Mouse (Mus musculus) liver, postnatal 0 days (tissue): ENCODE measurements around the gene Adarb2. TPM values are rescaled to one million over a fixed set of nuclear protein-coding genes. Genes with fewer than 3 reads are reported as not detected.

Experiments used
- ATAC-seq: fragments of 200-750 bp; cut with Nextera tagmentation; 2 replicates; pipeline ENCODE4 v1.8.0; 2017; ENCODE audit warnings: mild to moderate bottlenecking, moderate library complexity
- DNase-seq: peaks from one replicate; pipeline ENCODE4 v3.0.0-alpha.2; 2016
- H3K27ac ChIP-seq: fragments of 300-500 bp; sonication (generic); 2 replicates; pipeline ENCODE4 v1.5.1; 2014; ENCODE audit warnings: antibody characterized with exemption, moderate library complexity, mild to moderate bottlenecking, low read depth
- H3K27me3 ChIP-seq: fragments of 300-500 bp; sonication (generic); 2 replicates; pipeline ENCODE4 v1.6.1; 2014; ENCODE audit warnings: low read length, control low read depth, mixed read lengths; ENCODE audit not compliant: insufficient read depth
- H3K36me3 ChIP-seq: fragments of 300-500 bp; sonication (generic); replicated peaks from 2 replicates; pipeline ENCODE4 v1.6.1; 2014; ENCODE audit warnings: mild to moderate bottlenecking, control low read depth, low read length, moderate library complexity, mixed read lengths; ENCODE audit not compliant: insufficient read depth
- H3K4me1 ChIP-seq: fragments of 300-500 bp; sonication (generic); 2 replicates; pipeline ENCODE4 v1.6.1; 2014; ENCODE audit warnings: antibody characterized with exemption, mild to moderate bottlenecking, control low read depth; ENCODE audit not compliant: insufficient read depth
- H3K4me2 ChIP-seq: fragments of 300-500 bp; sonication (generic); 2 replicates; pipeline ENCODE4 v1.6.1; 2014; ENCODE audit warnings: low read depth, mild to moderate bottlenecking, low read length, moderate library complexity, mixed read lengths
- H3K4me3 ChIP-seq: fragments of 300-500 bp; sonication (generic); 2 replicates; pipeline ENCODE4 v1.5.1; 2014; ENCODE audit warnings: low read depth, low read length
- H3K9ac ChIP-seq: fragments of 300-500 bp; sonication (generic); replicated peaks from 2 replicates; pipeline ENCODE4 v1.6.1; 2014; ENCODE audit warnings: mild to moderate bottlenecking, moderate library complexity
- H3K9me3 ChIP-seq: fragments of 300-500 bp; sonication (generic); 2 replicates; pipeline ENCODE4 v1.6.1; 2016; ENCODE audit warnings: mild to moderate bottlenecking, control low read depth, low read length, mixed read lengths
- CTCF ChIP-seq: sonication (generic); IDR thresholded peaks from 2 replicates; pipeline ENCODE4 v1.5.1; 2016; ENCODE audit warnings: antibody characterized with exemption, low read depth
- EP300 ChIP-seq: IDR thresholded peaks from 2 replicates; pipeline ENCODE4 v1.6.1; 2016; ENCODE audit warnings: antibody characterized with exemption, low read depth, mild to moderate bottlenecking
- WGBS: fragments of 180-500 bp; shearing (Covaris S2); extraction: QIAGEN DNeasy Blood & Tissue Kit; methylation state at CpG from one replicate; pipeline ENCODE4 v1.1.7; 2014; ENCODE audit not compliant: insufficient replicate concordance; 5-methylcytosine and 5-hydroxymethylcytosine counted together
- polyA plus RNA-seq: library from polyadenylated mRNA; unstranded; fragments of >200 nt; fragmentation: Nextera tagmentation; extraction: Ambion mirVana; gene quantifications from 2 replicates; pipeline ENCODE4 v1.2.1, GENCODE M21; 2015

Gene Adarb2
- polyA plus RNA-seq, 1 experiment from 2014 or later, result 0.02 TPM

DNA sequence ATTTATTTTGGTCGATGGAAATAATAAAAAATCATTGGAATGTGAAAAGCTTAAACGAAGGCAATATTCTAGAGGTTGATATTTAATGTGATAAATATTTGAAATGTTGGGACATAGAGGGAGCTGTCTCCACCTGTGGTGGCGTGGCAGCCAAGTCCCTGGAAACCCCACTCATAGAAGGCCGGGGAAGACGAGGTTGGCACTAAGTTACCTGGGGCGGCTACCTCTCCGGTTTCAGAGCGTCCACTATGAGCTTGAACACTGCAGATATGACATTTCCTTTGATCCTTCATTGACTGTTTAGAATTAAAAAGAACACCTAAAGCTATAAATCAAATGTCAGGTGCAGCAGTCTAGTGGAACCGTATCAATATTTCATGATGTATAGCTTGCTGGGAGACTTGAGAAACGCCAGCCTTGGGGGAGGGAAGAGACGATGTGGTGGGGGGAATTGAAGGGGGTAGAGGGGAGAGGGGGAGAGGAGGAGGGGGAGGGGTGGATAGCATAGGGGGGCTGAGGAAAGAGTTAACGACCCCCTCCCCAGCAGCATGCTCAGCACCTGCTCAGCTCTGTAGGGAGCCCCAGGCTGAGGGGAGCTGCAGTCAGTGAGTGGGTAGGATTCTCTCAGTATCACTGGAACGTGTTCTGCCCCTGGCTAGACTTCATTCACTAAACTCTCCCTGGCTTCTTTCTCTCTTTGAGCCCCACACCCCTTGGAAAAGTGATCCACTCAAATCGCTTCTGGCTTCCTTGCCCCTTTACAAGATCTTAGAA is 410.1 kb downstream of the Adarb2 start:
- DNase-seq (no peak), ATAC-seq (no peak)
- no peak overlapping the region for H3K4me2 ChIP-seq
- TF ChIP-seq EP300 (no peak), CTCF (no peak)
- H3K27ac ChIP-seq, result no peak overlapping the region
- no peak overlapping the region for H3K9ac ChIP-seq
- no peaks in the 10 kb centered on the region for H3K9me3 ChIP-seq
- 71% methylated on average over 14 of the region's 14 CpGs for WGBS
- no peak overlapping the region for H3K4me3 ChIP-seq
- no peaks in the 10 kb centered on the region for H3K27me3 ChIP-seq
- no peaks in the 10 kb centered on the region for H3K4me1 ChIP-seq
- no peaks in the 10 kb centered on the region for H3K36me3 ChIP-seq

DNA sequence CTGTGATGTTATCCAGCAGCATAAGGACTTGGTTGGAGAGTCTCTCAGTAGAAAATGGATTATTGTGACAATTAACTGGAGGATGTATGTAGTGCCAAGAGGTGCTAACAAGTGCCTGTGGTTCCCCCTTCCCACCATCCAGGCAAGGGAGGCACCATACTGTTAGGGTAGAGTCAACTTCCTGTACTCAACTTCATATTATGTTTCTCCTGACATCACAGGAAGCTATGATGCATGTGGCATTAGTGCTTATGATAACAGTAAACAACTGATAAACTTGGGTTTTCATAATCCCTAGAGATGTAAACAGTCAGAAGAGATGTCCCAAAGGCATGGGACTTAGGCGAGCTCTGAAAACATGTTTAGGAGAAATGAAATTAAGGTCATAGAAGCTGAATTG is 414.0 kb downstream of the Adarb2 start:
- H3K4me1 ChIP-seq, result no peaks in the 10 kb centered on the region
- no peak overlapping the region for H3K9ac ChIP-seq
- H3K4me2 ChIP-seq, result no peak overlapping the region
- no peak for ATAC-seq
- no peak overlapping the region for H3K4me3 ChIP-seq
- TF ChIP-seq CTCF (no peak), EP300 (no peak)
- no peak for DNase-seq
- WGBS, result 65% methylated on average over 1 of the region's 1 CpGs
- H3K9me3 ChIP-seq, result no peaks in the 10 kb centered on the region
- H3K27ac ChIP-seq, result no peak overlapping the region
- H3K36me3 ChIP-seq, result no peaks in the 10 kb centered on the region
- H3K27me3 ChIP-seq, result no peaks in the 10 kb centered on the region

DNA sequence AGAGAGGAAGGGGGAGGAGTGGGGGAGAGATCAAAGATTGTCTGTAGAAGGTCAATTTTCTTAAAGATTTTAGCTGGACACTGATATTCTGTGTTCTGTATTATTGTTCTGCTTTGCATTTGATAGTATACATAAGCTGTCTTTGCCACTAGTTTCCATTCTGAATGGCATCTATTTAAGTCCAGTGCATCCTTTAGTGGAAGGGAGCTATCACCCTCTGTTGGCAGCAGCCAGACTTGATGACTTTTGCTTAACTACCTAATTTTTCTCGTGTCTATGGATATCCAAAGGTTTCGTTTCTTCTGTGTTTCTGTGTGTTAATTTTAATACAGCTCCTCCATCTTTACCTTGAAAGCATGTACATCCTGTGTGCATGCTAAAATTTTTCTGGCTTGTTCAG is 419.6 kb downstream of the Adarb2 start:
- Histone ChIP-seq H3K36me3 (no peaks in the 10 kb centered on the region), H3K9me3 (no peaks in the 10 kb centered on the region), H3K4me3 (no peak overlapping the region), H3K27me3 (no peaks in the 10 kb centered on the region), H3K9ac (no peak overlapping the region), H3K27ac (no peak overlapping the region), H3K4me2 (no peak overlapping the region), H3K4me1 (no peaks in the 10 kb centered on the region)
- TF ChIP-seq EP300 (no peak), CTCF (no peak)
- ATAC-seq (no peak), DNase-seq (no peak)
- 63% methylated on average over 2 of the region's 2 CpGs for WGBS

DNA sequence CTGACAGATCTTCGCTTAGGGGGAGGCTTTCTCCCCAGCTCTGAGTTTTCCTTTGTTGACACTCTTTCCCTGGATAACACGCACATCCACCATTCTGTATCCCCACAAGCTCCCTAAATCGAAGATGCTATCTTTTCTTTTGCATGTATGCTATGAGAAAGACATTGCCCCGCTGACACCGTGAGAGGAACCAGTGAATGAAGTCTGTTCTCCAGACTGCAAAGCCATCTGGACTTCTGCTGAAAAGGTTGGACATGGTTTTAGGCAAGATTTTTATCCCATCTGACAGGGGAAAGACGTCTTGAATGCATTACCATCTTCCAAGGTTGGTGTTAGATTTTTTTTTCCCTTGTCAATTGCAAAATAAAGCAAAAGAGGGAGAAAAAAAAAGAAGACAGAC is 426.9 kb downstream of the Adarb2 start:
- 72% methylated on average over 6 of the region's 6 CpGs for WGBS
- no peak for ATAC-seq

DNA sequence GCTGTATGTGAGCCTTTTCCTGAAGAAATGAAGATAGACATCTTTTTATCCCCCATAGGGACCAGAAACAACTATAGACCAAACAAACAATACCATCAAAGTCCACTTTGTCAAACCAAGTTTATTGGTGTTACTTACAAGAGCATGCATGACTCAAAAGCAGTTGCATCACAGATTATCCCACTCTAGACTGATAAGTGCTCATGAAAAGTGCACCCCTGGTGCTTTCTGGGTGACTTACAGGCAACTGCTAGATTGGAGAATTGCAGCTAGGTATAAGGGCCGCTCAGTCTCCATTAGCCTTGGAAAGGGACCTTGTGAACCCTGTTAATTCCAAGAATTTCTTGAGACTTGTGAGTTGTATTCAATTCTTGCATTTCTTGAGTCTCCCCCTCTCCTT is 429.0 kb downstream of the Adarb2 start:
- H3K4me3 ChIP-seq, result no peak overlapping the region
- no peak for ATAC-seq

More for the DNA sequence above, 426.9 kb downstream of the Adarb2 start:
- TF ChIP-seq CTCF, result no peak
- TF ChIP-seq EP300, result no peak
- no peak overlapping the region for H3K4me3 ChIP-seq
- no peaks in the 10 kb centered on the region for H3K9me3 ChIP-seq
- H3K9ac ChIP-seq, result no peak overlapping the region
- H3K36me3 ChIP-seq, result no peaks in the 10 kb centered on the region
- no peak for DNase-seq
- H3K4me2 ChIP-seq, result no peak overlapping the region
- H3K27ac ChIP-seq, result no peak overlapping the region
- no peaks in the 10 kb centered on the region for H3K4me1 ChIP-seq
- no peaks in the 10 kb centered on the region for H3K27me3 ChIP-seq

DNA sequence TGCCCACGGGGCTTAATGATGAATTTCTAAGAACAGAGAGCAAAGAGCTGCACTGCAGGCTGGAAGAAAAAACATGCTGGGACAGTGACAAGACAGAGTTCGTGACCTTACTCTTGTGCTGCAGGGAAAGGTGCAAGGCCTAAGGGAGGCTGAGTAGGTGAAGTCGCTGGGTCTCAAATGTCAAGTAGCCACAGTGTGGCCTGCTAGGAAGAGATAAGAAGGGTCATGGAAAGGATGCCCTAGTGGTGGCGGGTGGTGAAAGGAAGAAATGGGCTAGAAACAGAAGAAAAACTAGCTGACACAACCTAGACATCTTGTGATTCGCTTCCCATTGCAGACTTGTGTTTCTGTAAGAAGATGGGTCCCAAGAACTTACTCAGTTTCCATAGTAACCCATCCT is 429.4 kb downstream of the Adarb2 start:
- no peak overlapping the region for H3K9ac ChIP-seq
- no peak for TF ChIP-seq EP300
- no peak for TF ChIP-seq CTCF
- ATAC-seq, result no peak
- no peak overlapping the region for H3K4me3 ChIP-seq
- H3K27ac ChIP-seq, result no peak overlapping the region
- H3K9me3 ChIP-seq, result no peaks in the 10 kb centered on the region
- WGBS, result 39% methylated on average over 5 of the region's 5 CpGs
- no peaks in the 10 kb centered on the region for H3K36me3 ChIP-seq
- no peak overlapping the region for H3K4me2 ChIP-seq
- no peaks in the 10 kb centered on the region for H3K27me3 ChIP-seq
- no peak for DNase-seq
- no peaks in the 10 kb centered on the region for H3K4me1 ChIP-seq

More for the DNA sequence above, 429.0 kb downstream of the Adarb2 start:
- Histone ChIP-seq H3K9ac (no peak overlapping the region), H3K4me2 (no peak overlapping the region), H3K27ac (no peak overlapping the region), H3K9me3 (no peaks in the 10 kb centered on the region), H3K36me3 (no peaks in the 10 kb centered on the region), H3K4me1 (no peaks in the 10 kb centered on the region), H3K27me3 (no peaks in the 10 kb centered on the region)
- 67% methylated on average over 1 of the region's 1 CpGs for WGBS
- DNase-seq, result no peak
- TF ChIP-seq EP300 (no peak), CTCF (no peak)
